Comparison of ENCODE assay signal across 15 mouse cellular contexts in the genomic region with DNA sequence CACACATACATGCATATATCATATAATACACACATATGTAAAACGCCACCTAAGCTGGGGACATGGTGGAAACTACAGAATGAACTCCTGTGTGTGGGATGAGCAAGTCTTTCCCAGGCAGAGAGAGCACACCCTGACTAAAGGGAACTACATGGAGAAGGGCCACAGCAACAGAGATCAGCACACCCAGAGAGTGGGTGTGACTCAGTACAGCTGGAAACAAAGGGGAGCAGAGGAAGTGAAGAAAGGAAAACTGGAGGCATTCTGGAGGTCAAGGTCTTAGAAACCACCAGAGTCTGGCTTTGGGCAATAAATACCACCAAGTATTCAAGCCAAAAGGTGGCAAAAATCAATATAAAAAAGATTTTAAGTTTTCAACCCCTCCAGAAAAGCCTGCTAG.
"Had no signal": no experiment of that assay in that cellular context is flagged by ENCODE, and none has a peak within 500 bp of the region (broad histone marks: within the 10 kb centered on the region; RNA-seq: fewer than 3 reads in every experiment).

No protein-coding gene starts in this region.

- H3K27ac ChIP-seq: neural tube, embryonic 15.5 days; stomach, embryonic 15.5 days; stomach, postnatal 0 days had no signal

- DNase-seq: retina, postnatal 1 day; right cerebral cortex, adult 18-20 months; right cerebral cortex, postnatal 14 days; right cerebral cortex, postnatal 25 days; right cerebral cortex, postnatal 4 days; spleen, adult 18-20 months; thymus, adult 18-20 months; thymus, adult 2 months; thymus, postnatal 14 days; thymus, postnatal 25 days; thymus, postnatal 36 days; thymus, postnatal 4 days had no signal

- H3K9ac ChIP-seq: neural tube, embryonic 15.5 days; stomach, embryonic 15.5 days had no signal

- H3K4me1 ChIP-seq: neural tube, embryonic 15.5 days; stomach, embryonic 15.5 days had no signal

- H3K9me3 ChIP-seq: neural tube, embryonic 15.5 days; stomach, embryonic 15.5 days had no signal

- H3K4me3 ChIP-seq: neural tube, embryonic 15.5 days; stomach, embryonic 15.5 days had no signal

- H3K4me2 ChIP-seq: neural tube, embryonic 15.5 days; stomach, embryonic 15.5 days had no signal

- H3K27me3 ChIP-seq: neural tube, embryonic 15.5 days; stomach, embryonic 15.5 days had no signal
